Mouse (Mus musculus): ENCODE results near the gene Trappc1. TPM values are rescaled to one million over a fixed set of nuclear protein-coding genes. Genes with fewer than 3 reads are reported as not detected.
"Not testable (repeated sequence)": the region's sequence is repeated elsewhere in the genome, so short reads cannot be mapped to it uniquely, and the experiment has no call there.

Trappc1 gene
- total RNA-seq, 2 experiments from 2014 or later = 37.7 to 46.4 TPM

GRCm38 (mm10) chr11:69318000-69318399 lies 5.8 kb upstream of the Trappc1 start:
- DNase-seq; H3K4me3 ChIP-seq; H3K27ac ChIP-seq; intact Hi-C loops (cut with DNase I): not testable (repeated sequence)
- 0 out of 2 replicates have a peak, but pooled peaks have one; percentile 1 for TF ChIP-seq CTCF (IDR thresholded peaks at IDR 0.05)

- Histone ChIP-seq H3K4me3 (no peak overlapping the region), H3K27ac (no peak overlapping the region)
- intact Hi-C loops (cut with DNase I) = loop anchor here (5.0 kb wide), 1 partner anchor 66 kb away; no protein-coding TSS in a partner anchor
- no peak for DNase-seq
- no peak for TF ChIP-seq CTCF (IDR thresholded peaks at IDR 0.05)
Measured at GRCm38 (mm10) chr11:69321580-69321979, 2.2 kb upstream of the Trappc1 start.

GRCm38 (mm10) chr11:69322010-69322409 lies 1.8 kb upstream of the Trappc1 start:
- no peak overlapping the region for H3K4me3 ChIP-seq
- intact Hi-C loops (cut with DNase I) = loop anchor here (5.0 kb wide), 1 partner anchor 65 kb away; no protein-coding TSS in a partner anchor
- no peak for TF ChIP-seq CTCF (IDR thresholded peaks at IDR 0.05)
- no peak overlapping the region for H3K27ac ChIP-seq
- DNase-seq = no peak

GRCm38 (mm10) chr11:69322693-69323471 lies 898 bp upstream of the Trappc1 start:
- no peak for DNase-seq
- intact Hi-C loops (cut with DNase I) = loop anchor here (5.0 kb wide), 1 partner anchor 64 kb away; no protein-coding TSS in a partner anchor
- Histone ChIP-seq H3K27ac (peak overlapping the region; percentile 90), H3K4me3 (peak overlapping the region; percentile 87)
- no peak for TF ChIP-seq CTCF (IDR thresholded peaks at IDR 0.05)

- Histone ChIP-seq H3K4me3 (peak overlapping the region; percentile 87), H3K27ac (peak overlapping the region; percentile 94)
- no peak for DNase-seq
- TF ChIP-seq CTCF (IDR thresholded peaks at IDR 0.05) = no peak
- intact Hi-C loops (cut with DNase I) = loop anchor here (5.0 kb wide), 1 partner anchor 63 kb away; no protein-coding TSS in a partner anchor
Measured at GRCm38 (mm10) chr11:69324749-69325148, 969 bp downstream of the Trappc1 start.

- no peak for TF ChIP-seq CTCF (IDR thresholded peaks at IDR 0.05)
- Histone ChIP-seq H3K27ac (peak within 1 kb of the TSS; percentile 71), H3K4me3 (peak within 1 kb of the TSS; percentile 85)
- DNase-seq = peak; percentile 90
- intact Hi-C loops (cut with DNase I) = loop anchor here (2.0 kb wide), 1 partner anchor 39 kb away; no protein-coding TSS in a partner anchor
Measured at GRCm38 (mm10) chr11:69325628-69326407, 2.0 kb downstream of the Trappc1 start, which contains the start of gene Kcnab3. Gene Kcnab3 (plus strand): TSS chr11:69326258.

- H3K27ac ChIP-seq = peak overlapping the region; percentile 71
- intact Hi-C loops (cut with DNase I) = loop anchor here (2.0 kb wide), 1 partner anchor 38 kb away; no protein-coding TSS in a partner anchor
Measured at GRCm38 (mm10) chr11:69326408-69327156, 2.8 kb downstream of the Trappc1 start.

GRCm38 (mm10) chr11:69327157-69327442 lies 3.3 kb downstream of the Trappc1 start:
- H3K27ac ChIP-seq = no peak overlapping the region
- intact Hi-C loops (cut with DNase I) = loop anchor here (2.0 kb wide), 1 partner anchor 38 kb away; no protein-coding TSS in a partner anchor
- no peak for DNase-seq
- no peak overlapping the region for H3K4me3 ChIP-seq
- TF ChIP-seq CTCF (IDR thresholded peaks at IDR 0.05) = no peak

More at GRCm38 (mm10) chr11:69326408-69327156, 2.8 kb downstream of the Trappc1 start:
- DNase-seq = peak; percentile 46
- peak overlapping the region; percentile 85 for H3K4me3 ChIP-seq
- no peak for TF ChIP-seq CTCF (IDR thresholded peaks at IDR 0.05)

GRCm38 (mm10) chr11:69327648-69328047 lies 3.9 kb downstream of the Trappc1 start:
- intact Hi-C loops (cut with DNase I) = loop anchor here (2.0 kb wide), 1 partner anchor 37 kb away; no protein-coding TSS in a partner anchor
- no peak overlapping the region for H3K4me3 ChIP-seq
- no peak for TF ChIP-seq CTCF (IDR thresholded peaks at IDR 0.05)

GRCm38 (mm10) chr11:69328517-69328916 lies 4.7 kb downstream of the Trappc1 start:
- Histone ChIP-seq H3K4me3 (no peak overlapping the region), H3K27ac (no peak overlapping the region)
- DNase-seq = no peak
- TF ChIP-seq CTCF (IDR thresholded peaks at IDR 0.05) = no peak
- intact Hi-C loops (cut with DNase I) = no loop called here

More at GRCm38 (mm10) chr11:69327648-69328047, 3.9 kb downstream of the Trappc1 start:
- no peak for DNase-seq
- H3K27ac ChIP-seq = no peak overlapping the region

GRCm38 (mm10) chr11:69331152-69331551 lies 7.4 kb downstream of the Trappc1 start:
- no peak for DNase-seq
- intact Hi-C loops (cut with DNase I) = no loop called here
- Histone ChIP-seq H3K4me3 (no peak overlapping the region), H3K27ac (no peak overlapping the region)
- TF ChIP-seq CTCF (IDR thresholded peaks at IDR 0.05) = no peak

GRCm38 (mm10) chr11:69331929-69332405 lies 8.2 kb downstream of the Trappc1 start:
- TF ChIP-seq CTCF (IDR thresholded peaks at IDR 0.05) = no peak

More at GRCm38 (mm10) chr11:69331929-69332405, 8.2 kb downstream of the Trappc1 start:
- Histone ChIP-seq H3K4me3 (peak overlapping the region; percentile 82), H3K27ac (peak overlapping the region; percentile 79)
- intact Hi-C loops (cut with DNase I) = no loop called here
- DNase-seq = peak; percentile 75

Data from gastrocnemius, adult 2 months (tissue).